Mouse (Mus musculus) limb, embryonic 11.5 days (tissue): ENCODE measurements at regions not wholly inside any gene's neighbourhood (a gene's known extent, or its start where the extent isn't known, plus 50 kb on each side); places are given as distances from the start of the nearest gene placed in this dataset.

Experiments
- ATAC-seq: fragments of 200-750 bp; cut with Nextera tagmentation; 2 replicates; pipeline ENCODE4 v1.8.0; 2017; ENCODE audit warnings: low read depth; ENCODE audit not compliant: insufficient number of reproducible peaks, low FRiP score, low TSS enrichment
- DNase-seq: peaks from one replicate; pipeline ENCODE4 v3.0.0-alpha.2; 2015; ENCODE audit warnings: low spot score
- H3K27ac ChIP-seq: fragments of 300-500 bp; sonication (generic); replicated peaks from 2 replicates; pipeline ENCODE4 v1.5.1; 2014; ENCODE audit warnings: low read depth, mild to moderate bottlenecking, low read length
- H3K27me3 ChIP-seq: fragments of 300-500 bp; sonication (generic); 2 replicates; pipeline ENCODE4 v1.6.1; 2014; ENCODE audit warnings: mild to moderate bottlenecking, low read length, mixed read lengths; ENCODE audit not compliant: control insufficient read depth, insufficient read depth
- H3K36me3 ChIP-seq: fragments of 300-500 bp; sonication (generic); 2 replicates; pipeline ENCODE4 v1.6.1; 2014; ENCODE audit warnings: mild to moderate bottlenecking, low read length, moderate library complexity, mixed read lengths; ENCODE audit not compliant: control insufficient read depth, insufficient read depth
- H3K4me1 ChIP-seq: fragments of 300-500 bp; sonication (generic); 2 replicates; pipeline ENCODE4 v1.6.1; 2014; ENCODE audit warnings: low read length, mixed read lengths; ENCODE audit not compliant: control insufficient read depth, insufficient read depth
- H3K4me2 ChIP-seq: fragments of 300-500 bp; sonication (generic); 2 replicates; pipeline ENCODE4 v1.6.1; 2014; ENCODE audit warnings: low read depth, mild to moderate bottlenecking, moderate library complexity; ENCODE audit not compliant: severe bottlenecking
- H3K4me3 ChIP-seq: fragments of 300-500 bp; sonication (generic); 2 replicates; pipeline ENCODE4 v1.5.1; 2014; ENCODE audit warnings: low read depth, low read length
- H3K9ac ChIP-seq: fragments of 300-500 bp; sonication (generic); 2 replicates; pipeline ENCODE4 v1.6.1; 2014; ENCODE audit warnings: mild to moderate bottlenecking, low read length
- H3K9me3 ChIP-seq: fragments of 300-500 bp; sonication (generic); 2 replicates; pipeline ENCODE4 v1.6.1; 2016; ENCODE audit warnings: low read length; ENCODE audit not compliant: control insufficient read depth
- WGBS: fragments of 180-500 bp; shearing (Covaris S2); extraction: QIAGEN DNeasy Blood & Tissue Kit; methylation state at CpG from one replicate; pipeline ENCODE4 v1.1.7; 2014; 5-methylcytosine and 5-hydroxymethylcytosine counted together

DNA sequence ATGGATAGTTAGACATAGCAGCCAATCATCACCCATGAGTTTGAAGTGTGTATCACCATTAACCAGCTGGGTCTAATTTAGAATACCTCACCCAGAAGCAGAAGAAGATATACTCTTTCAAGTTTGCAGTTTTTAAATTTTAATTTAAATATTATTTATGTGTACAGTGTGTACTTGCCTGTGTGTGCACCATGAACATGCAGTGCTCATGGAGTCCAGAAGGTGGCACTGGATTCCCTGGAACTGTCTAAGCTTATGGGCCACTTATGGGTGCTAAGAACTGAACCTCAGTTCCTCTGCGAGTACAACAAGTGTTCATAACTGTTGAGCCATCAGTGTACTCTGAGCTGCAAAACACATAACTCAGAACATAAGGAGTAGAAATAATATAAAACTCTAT is 675.6 kb downstream of the Adcyap1 start:
- H3K9me3 ChIP-seq = no peaks in the 10 kb centered on the region
- H3K27ac ChIP-seq = no peak overlapping the region
- no peaks in the 10 kb centered on the region for H3K36me3 ChIP-seq
- no peak overlapping the region for H3K4me3 ChIP-seq
- peak; percentile 54; the same call in 1 of the 2 replicates for ATAC-seq
- H3K27me3 ChIP-seq = no peaks in the 10 kb centered on the region
- H3K4me1 ChIP-seq = no peaks in the 10 kb centered on the region
- no peak overlapping the region for H3K9ac ChIP-seq
- WGBS = 82% methylated on average over 1 of the region's 1 CpGs
- no peak overlapping the region for H3K4me2 ChIP-seq
- DNase-seq = no peak

DNA sequence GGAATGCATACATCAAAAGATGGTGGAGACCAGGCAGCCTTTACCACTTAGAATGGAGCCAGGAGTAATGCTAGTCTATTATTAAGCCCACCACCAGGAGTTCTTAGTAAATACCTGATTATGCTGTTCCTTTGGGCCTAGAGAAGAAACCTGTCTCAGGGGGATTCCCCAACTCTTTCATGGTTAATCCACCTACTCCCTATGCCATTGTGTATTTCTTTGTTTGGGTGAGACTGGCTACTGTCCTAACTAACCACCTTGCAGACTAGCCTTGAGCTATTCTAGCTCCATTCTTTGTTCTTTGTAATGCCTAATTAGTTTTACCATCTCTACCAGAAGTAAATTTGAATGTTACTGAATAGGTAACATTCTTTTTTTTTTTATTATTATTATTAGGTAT is 706.8 kb downstream of the Adcyap1 start:
- no peak overlapping the region for H3K4me3 ChIP-seq
- no peaks in the 10 kb centered on the region for H3K27me3 ChIP-seq
- no peaks in the 10 kb centered on the region for H3K36me3 ChIP-seq
- no peaks in the 10 kb centered on the region for H3K4me1 ChIP-seq
- ATAC-seq (no peak), DNase-seq (no peak)
- no peak overlapping the region for H3K4me2 ChIP-seq
- H3K9me3 ChIP-seq = no peaks in the 10 kb centered on the region
- H3K27ac ChIP-seq = no peak overlapping the region
- H3K9ac ChIP-seq = no peak overlapping the region

DNA sequence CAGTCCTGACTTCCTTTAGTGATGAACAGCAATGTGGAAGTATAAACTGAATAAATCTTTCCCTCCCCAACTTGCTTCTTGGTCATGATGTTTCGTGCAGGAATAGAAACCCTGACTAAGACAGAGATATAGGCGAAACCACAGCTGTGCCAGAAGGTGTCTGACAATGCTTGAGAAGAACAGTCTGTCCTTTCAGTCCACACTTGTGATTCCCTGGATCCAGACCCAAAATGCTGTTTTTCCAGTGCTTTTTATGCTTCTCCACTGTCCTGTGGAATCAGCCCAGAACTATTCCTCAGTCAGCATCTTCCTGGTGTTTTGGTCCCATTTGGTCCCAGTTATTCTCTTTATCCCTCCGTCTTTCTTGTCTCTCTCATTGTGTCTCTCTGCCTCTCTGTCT is 723.6 kb downstream of the Adcyap1 start:
- H3K27ac ChIP-seq = no peak overlapping the region
- DNase-seq (no peak), ATAC-seq (no peak)
- H3K9me3 ChIP-seq = no peaks in the 10 kb centered on the region
- no peaks in the 10 kb centered on the region for H3K4me1 ChIP-seq
- H3K27me3 ChIP-seq = no peaks in the 10 kb centered on the region
- no peak overlapping the region for H3K4me2 ChIP-seq
- no peaks in the 10 kb centered on the region for H3K36me3 ChIP-seq
- no peak overlapping the region for H3K9ac ChIP-seq
- 83% methylated on average over 3 of the region's 3 CpGs for WGBS
- no peak overlapping the region for H3K4me3 ChIP-seq

DNA sequence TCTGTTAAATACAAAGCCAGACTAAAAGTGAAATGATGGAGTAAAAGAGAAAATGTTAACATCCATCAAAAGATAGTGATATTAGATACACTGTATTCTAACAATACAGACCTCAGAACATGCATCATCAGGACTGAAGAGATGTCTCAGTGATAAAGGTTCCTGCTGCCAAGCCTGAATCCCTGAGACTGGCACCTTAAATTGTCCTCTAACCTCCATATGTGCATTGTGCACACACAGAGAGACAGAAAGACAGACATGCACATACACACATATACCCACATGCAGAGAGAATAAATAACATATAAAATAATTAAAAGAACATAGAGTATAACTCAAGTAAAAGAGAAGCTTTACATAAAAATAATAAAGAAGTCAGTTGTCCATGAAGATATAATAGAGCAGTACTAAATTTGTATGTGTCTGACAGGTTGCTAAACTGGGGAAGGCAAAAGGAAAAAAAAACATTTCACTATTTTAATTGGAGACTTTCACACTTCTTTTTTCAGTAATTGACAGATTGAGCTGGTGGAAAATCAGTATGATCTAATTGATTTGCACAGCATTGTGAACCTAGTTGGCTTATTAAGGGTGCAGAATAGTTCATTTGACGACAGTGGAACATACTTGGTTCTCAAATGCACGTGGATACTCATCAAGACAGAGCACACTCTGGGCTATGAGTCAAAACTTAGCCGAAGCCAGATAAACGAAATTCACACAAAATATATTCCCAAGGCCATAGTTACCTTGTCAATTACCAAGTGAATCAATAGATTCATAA is 725.6 kb downstream of the Adcyap1 start:
- WGBS = 84% methylated on average over 4 of the region's 4 CpGs
- Histone ChIP-seq H3K9me3 (no peaks in the 10 kb centered on the region), H3K36me3 (no peaks in the 10 kb centered on the region), H3K27ac (no peak overlapping the region), H3K4me1 (no peaks in the 10 kb centered on the region), H3K4me2 (no peak overlapping the region), H3K9ac (no peak overlapping the region), H3K27me3 (no peaks in the 10 kb centered on the region), H3K4me3 (no peak overlapping the region)
- no peak for DNase-seq
- ATAC-seq = no peak
